Mouse (Mus musculus) heart, postnatal 0 days (tissue): ENCODE results near the gene Bcl2l14.

Source experiments
- CTCF ChIP-seq: IDR thresholded peaks from 2 replicates; pipeline ENCODE4 v1.5.1; 2016; ENCODE audit warnings: antibody characterized with exemption, control low read depth, low read depth
- EP300 ChIP-seq: IDR thresholded peaks from 2 replicates; pipeline ENCODE4 v1.6.1; 2016; ENCODE audit warnings: antibody characterized with exemption, low read depth

DNA sequence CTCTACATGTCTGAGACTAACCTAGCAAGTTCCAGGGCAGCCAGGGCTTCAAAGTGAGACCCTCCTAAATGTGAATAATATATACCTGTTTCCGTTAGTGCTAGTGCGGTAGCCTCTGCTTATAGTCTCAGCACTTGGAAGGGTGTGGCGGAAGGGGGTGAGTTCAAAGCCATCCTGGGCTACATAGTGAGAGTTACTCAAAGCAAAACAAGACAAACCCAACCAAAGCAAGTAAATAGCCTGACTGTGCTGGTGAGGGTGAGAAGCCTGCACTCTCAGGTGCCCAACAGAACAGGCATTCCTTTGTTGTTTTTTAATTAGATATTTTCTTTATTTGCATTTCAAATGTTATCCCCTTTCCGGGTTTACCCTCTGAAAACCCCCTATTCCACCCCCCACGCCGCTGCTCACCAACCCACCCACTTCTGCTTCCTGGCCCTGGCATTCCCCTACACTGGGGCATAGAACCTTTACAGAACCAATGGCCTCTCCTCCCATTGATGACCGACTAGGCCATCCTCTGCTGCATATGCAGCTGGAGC, 47.5 kb upstream of the Bcl2l14 start:
- TF ChIP-seq CTCF (no peak), EP300 (no peak)
